Mouse (Mus musculus) embryo, embryonic 10 days (tissue): ENCODE results near the gene Cyp2j6.
"Not testable (repeated sequence)": the region's sequence is repeated elsewhere in the genome, so short reads cannot be mapped to it uniquely, and the experiment has no call there.

ENCODE experiments used
- DNase-seq: peaks from one replicate; pipeline ENCODE4 v3.0.0-alpha.2; 2015; ENCODE audit warnings: low spot score

Gene Cyp2j6

DNA sequence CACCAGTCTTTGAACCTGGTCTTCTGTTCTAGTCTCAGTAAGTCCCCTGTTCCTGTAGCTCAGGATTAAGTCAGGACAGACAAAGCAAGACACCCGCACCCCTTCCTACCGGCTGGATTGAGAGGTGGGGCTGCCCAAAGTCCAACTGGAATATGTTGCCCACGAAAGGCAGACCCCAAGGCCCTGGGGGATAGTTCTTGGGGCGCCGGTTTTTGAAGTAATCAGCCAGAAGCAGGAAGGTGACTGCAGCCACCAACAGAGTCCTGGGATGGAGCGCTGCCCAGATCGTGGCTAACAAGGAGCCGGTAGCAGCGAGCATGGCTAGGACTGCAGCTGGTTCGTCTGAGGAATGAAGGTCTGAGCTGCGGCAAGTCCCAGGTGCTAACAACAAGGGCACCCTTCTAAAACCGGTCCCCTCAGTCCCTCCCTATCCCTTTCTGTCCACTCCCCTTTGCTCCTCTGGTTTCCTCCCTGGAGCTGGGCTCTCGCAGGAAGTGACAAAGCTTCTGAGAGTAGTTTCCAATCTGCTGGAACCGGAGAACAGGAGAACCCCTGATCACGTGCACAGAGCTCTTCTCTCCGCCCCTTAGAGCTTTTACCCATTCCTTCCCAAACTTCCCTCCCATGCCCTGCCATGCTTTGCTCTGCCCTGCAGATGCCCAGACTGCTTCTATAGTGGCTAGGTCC, at the start of gene Cyp2j6:
Gene Cyp2j6 (minus strand): TSS at position 529 of the 687 bp plus-strand sequence.
- DNase-seq: peak; percentile 72

- peak; percentile 30 for DNase-seq
Observed at GRCm38 (mm10) chr4:96591791-96592150, 38.3 kb upstream of the Cyp2j6 start.

DNA sequence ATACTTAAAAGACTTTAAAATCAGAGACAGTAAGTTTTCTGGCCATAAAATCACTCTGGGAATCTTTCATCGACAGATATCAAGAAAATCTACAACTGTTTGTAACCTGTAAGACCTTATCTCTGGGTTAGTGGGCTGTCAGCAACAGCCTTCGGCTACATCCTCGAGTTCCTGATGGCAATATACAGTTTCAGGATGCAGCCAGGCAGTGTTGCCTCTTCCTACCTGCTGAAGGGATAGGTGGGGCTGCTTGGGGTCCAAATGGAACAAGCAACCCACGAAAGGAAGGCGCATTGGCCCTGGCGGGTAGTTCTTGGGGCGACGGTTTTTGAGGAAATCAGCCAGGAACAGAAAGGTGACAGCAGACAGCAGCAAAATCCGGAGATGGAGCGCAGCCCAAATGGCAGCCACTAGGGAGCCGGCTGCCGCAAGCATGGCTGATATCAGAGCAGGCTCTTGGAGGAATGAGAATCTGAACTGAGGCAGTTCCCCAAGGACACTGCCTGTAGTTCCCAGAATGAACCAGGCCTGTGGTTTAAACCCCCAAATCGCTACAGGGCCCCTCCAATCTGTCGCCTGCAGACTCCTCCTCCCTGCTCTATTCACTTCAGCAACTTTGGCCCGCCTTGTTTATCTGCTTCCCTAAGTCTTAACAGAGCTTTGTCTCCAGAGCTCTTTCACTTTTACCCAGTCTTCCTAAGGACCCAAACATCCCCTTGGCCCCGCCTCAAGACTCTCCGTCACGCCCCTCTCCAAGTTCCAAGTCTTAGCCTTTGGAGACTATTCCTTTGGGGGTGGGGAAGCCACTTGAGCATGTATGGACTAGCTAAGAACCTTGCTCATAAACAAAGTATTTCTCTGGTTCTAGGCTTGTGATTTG, 37.7 kb upstream of the Cyp2j6 start, which contains the start of gene Cyp2j9:
Gene Cyp2j9 (minus strand): TSS at position 668 of the 880 bp plus-strand sequence.
- peak; percentile 64 for DNase-seq

DNA sequence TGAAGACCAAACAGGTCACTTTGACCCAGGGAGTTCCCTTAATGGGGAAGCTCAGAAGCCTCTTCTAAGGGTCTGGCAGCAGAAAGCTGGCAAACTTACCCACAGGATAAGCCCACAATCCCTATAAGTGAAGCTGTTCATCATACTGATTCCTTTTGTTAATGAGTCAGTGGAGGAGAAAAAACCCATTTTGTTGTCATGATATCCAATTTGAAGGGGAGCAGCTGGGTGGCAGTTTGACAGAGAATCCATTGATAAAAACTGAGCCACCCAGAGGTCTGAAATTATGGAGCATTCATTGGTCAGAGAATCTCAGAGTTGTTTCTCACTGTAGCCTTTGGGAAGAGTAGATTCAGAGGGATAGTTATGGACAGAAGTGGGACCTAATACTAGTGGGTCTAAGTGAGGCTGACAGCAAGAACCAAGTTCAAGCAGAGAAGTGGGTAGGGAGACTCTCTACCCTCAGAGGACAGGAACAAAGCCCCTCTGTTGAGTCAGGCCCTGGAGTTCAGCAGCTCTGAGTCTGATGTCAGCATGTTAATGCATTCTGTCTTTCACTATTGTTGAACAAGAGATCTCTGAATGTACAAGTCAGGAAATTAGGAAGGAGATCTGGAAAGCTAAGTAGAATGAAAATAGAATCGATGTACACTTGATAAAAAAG, 28.1 kb upstream of the Cyp2j6 start:
- no peak for DNase-seq

GRCm38 (mm10) chr4:96580351-96580750, 26.9 kb upstream of the Cyp2j6 start:
- not testable (repeated sequence) for DNase-seq

GRCm38 (mm10) chr4:96569442-96569841, 16.0 kb upstream of the Cyp2j6 start:
- DNase-seq: no peak

DNA sequence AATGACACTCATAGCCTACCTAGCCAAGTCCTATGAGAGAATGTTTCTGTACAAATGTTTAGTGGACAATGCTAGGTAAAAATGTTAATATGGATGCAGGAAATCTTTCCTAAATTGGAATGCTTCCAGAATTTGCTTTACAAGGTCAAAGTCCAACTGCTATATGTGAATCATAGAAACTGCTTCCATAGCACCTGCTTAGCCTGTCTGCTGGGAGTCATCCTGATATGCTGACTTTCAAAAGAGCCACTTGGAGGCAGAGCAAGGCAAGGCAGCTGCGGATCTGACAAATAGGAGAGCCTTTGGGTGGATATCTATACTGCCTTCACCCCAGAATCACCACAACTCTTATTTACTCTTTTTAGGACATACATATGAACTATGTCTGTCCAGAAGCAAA, 14.5 kb upstream of the Cyp2j6 start:
- DNase-seq: no peak

- no peak for DNase-seq
Observed at GRCm38 (mm10) chr4:96565808-96566207, 12.3 kb upstream of the Cyp2j6 start.

DNA sequence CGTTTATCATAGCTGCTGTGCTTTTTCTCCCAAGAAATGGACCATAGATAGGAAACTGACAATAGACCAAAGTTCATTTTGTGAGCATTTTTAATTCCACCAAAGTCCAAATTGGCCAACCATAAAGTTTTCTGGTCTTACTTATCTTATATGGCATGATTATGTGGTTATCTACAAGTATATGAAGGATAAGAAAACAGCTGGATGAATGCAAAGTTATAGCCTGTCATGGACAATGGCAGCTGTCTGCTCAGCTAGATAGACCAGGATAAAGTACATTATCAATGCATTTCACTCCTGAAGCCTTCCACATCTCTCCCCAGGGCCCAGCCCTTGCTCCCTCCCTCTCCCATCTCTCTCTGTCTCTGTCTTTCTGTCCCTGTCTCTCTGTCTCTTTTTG, 7.0 kb upstream of the Cyp2j6 start:
- DNase-seq: no peak

GRCm38 (mm10) chr4:96559781-96560180, 6.3 kb upstream of the Cyp2j6 start:
- DNase-seq: no peak

GRCm38 (mm10) chr4:96551619-96552018, 1.8 kb downstream of the Cyp2j6 start:
- DNase-seq: no peak

DNA sequence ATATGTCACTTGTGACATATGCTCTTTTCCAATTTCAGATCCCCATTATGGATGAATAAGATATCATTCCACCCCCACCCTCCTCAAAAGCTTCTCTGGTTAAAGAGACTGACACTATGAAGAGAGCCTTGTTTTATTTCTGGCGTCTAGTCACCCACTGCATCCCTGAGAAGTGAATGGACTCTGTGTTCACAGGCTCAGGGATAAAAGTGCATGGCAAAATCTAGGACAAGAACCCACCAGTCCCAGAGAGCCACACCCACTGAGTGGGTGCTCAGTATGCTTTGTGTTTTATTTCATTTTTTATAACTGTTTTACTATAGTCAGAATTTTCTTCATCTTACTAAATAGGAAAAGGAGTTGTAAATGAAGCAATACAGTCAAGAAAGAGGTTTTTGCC, 7.5 kb downstream of the Cyp2j6 start:
- no peak for DNase-seq

GRCm38 (mm10) chr4:96525772-96526171, 27.7 kb downstream of the Cyp2j6 start:
- peak; percentile 5 for DNase-seq

DNA sequence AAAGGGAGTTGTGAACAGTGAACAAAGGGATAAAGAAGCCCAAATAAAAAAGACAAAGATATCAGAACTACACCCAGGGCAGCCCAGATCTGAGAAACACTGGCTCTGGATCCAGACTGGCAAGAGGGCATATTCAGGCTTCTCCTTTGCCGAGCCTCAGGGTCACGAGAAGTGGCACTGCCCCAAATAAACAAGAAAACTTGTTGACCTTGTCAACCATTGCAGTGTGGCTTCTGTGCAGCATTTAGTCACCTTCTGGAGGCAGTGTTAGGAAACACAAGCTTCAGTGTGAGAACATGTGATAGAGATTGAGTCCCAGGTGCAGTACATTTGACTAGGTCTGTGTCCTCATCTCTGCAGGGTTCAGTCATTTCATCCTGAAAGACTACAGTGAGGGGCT, 31.2 kb downstream of the Cyp2j6 start:
- DNase-seq: no peak

- no peak for DNase-seq
Observed at GRCm38 (mm10) chr4:96510083-96510482, 43.4 kb downstream of the Cyp2j6 start.

DNA sequence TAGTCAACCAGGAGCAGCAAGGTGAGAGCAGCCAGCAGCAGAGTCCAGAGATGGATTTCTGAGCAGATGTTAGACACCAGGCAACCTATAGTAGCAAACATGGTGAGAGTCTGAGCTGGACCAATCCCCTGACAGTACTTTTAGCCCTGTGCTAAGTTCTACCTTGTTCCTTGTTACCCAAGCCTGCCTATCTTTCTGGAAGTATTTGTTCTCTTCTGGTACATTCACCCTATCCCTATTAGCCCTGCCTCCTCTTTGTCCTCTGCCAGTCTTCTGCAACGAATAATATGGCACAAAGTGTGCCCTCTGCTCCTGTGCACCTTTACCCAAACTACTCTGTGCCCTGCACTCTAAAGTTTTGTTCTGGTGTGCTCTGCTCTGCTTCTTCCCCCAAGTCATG, 46.2 kb downstream of the Cyp2j6 start, which contains the start of gene Cyp2j8:
Gene Cyp2j8 (minus strand): TSS at position 101 of the 400 bp plus-strand sequence.
- no peak for DNase-seq
